Mouse (Mus musculus) olfactory bulb, adult 2 months (tissue): ENCODE results near the gene Gps2.

Experiments used
- CTCF ChIP-seq: fragments of 200-500 bp; IDR thresholded peaks from 2 replicates; pipeline ENCODE4 v1.5.1; 2012; ENCODE audit warnings: low read depth, mild to moderate bottlenecking, low read length, moderate library complexity; ENCODE audit not compliant: insufficient read depth
- POLR2A ChIP-seq: fragments of 200-500 bp; IDR thresholded peaks from 2 replicates; pipeline ENCODE4 v1.6.1; 2012; ENCODE audit warnings: mild to moderate bottlenecking, low read depth, low read length, moderate library complexity; ENCODE audit not compliant: insufficient read depth

DNA sequence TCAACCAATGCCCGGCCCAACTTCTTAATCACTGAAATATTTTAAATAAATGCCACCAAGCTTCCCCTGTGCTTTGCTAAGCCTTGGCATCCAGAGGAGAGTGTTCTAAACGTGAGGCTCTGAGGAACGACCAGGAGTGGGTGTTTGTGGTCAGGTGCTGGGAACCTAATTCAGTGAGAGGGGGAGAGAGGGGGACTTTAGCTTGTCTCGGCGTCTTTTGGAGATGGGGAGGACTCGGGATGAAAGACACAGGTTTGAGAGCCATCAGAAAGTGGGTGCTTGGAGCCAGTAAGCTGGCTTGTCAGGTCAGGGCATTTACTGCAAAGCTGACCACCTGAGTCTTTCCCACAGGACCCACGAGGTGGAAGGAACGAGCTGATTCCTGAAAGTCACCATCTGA lies 18.1 kb downstream of the Gps2 start:
- TF ChIP-seq POLR2A (no peak), CTCF (no peak)
